Mouse (Mus musculus) cerebellum, adult 18-20 months (tissue): Measurements from ENCODE around the gene Mptx1.
"Not testable (repeated sequence)": the region's sequence is repeated elsewhere in the genome, so short reads cannot be mapped to it uniquely, and the experiment has no call there.

Experiments used
- DNase-seq, 2 experiments: peaks; one replicate each; pipeline ENCODE4 v3.0.0; 2021

The Mptx1 gene

GRCm38 (mm10) chr1:174330218-174330617, at the start of gene Mptx1:
Gene Mptx1 (plus strand): TSS chr1:174330518.
- DNase-seq = no peak

- no peak for DNase-seq
These were observed 27.2 kb upstream of the Mptx1 start for GRCm38 (mm10) chr1:174303162-174303561.

- DNase-seq = no peak
These were observed 13.0 kb upstream of the Mptx1 start for GRCm38 (mm10) chr1:174317308-174317707.

GRCm38 (mm10) chr1:174353636-174354035, 23.3 kb downstream of the Mptx1 start:
- DNase-seq = not testable (repeated sequence)

GRCm38 (mm10) chr1:174354640-174355039, 24.3 kb downstream of the Mptx1 start:
- no peak for DNase-seq

GRCm38 (mm10) chr1:174364882-174365451, 34.6 kb downstream of the Mptx1 start, which contains the start of gene Olfr417:
Gene Olfr417 (plus strand): TSS chr1:174365122.
- DNase-seq = no peak

- no peak for DNase-seq
These were observed 43.5 kb downstream of the Mptx1 start for GRCm38 (mm10) chr1:174373799-174374198.
